Mouse (Mus musculus) monocyte, adult 59 days (primary cell): ENCODE measurements around the gene Plscr4. TPM values are rescaled to one million over a fixed set of nuclear protein-coding genes. Genes with fewer than 3 reads are reported as not detected.

ENCODE experiments used
- total RNA-seq, 2 experiments: library from RNA; stranded (reverse); gene quantifications; one replicate each; pipeline ENCODE4 v1.2.4; 2023

Plscr4 gene
- total RNA-seq, result under 1 TPM; 0.15 to 0.58 TPM

GRCm38 (mm10) chr9:92457261-92458058, at the start of gene Plscr4:
Plscr4 (plus strand) TSS chr9:92457373.

Other genes with a start within 250 kb of the Plscr4 start
- gene Plscr1, start 207.6 kb upstream of the Plscr4 start, total RNA-seq, result 1 to 10 TPM; 3.7 to 4.8 TPM
- not detected for gene Plscr2, start 181.8 kb upstream of the Plscr4 start, total RNA-seq
- not detected for gene 1700057G04Rik, start 148.0 kb upstream of the Plscr4 start, total RNA-seq
- gene Plod2, start 84.8 kb downstream of the Plscr4 start, total RNA-seq, result not detected